Mouse (Mus musculus) neural tube, embryonic 11.5 days (tissue): ENCODE measurements around the gene Rnf144b. TPM values are rescaled to one million over a fixed set of nuclear protein-coding genes. Genes with fewer than 3 reads are reported as not detected.

Source experiments
- ATAC-seq: fragments of 200-750 bp; cut with Nextera tagmentation; 2 replicates; pipeline ENCODE4 v1.8.0; 2017; ENCODE audit warnings: moderate number of reproducible peaks, mild to moderate bottlenecking, moderate TSS enrichment, moderate library complexity; ENCODE audit not compliant: insufficient read depth, low FRiP score, low TSS enrichment
- DNase-seq: peaks from one replicate; pipeline ENCODE4 v3.0.0-alpha.2; 2015; ENCODE audit warnings: low spot score
- H3K27ac ChIP-seq: fragments of 300-500 bp; sonication (generic); 2 replicates; pipeline ENCODE4 v1.5.1; 2014; ENCODE audit warnings: low read depth, mild to moderate bottlenecking, low read length
- H3K27me3 ChIP-seq: fragments of 300-500 bp; sonication (generic); 2 replicates; pipeline ENCODE4 v1.6.1; 2014; ENCODE audit warnings: mild to moderate bottlenecking, low read length, mixed read lengths; ENCODE audit not compliant: control insufficient read depth, insufficient read depth
- H3K36me3 ChIP-seq: fragments of 300-500 bp; sonication (generic); 2 replicates; pipeline ENCODE4 v1.6.1; 2014; ENCODE audit warnings: mild to moderate bottlenecking, low read length, moderate library complexity, mixed read lengths; ENCODE audit not compliant: control insufficient read depth, insufficient read depth
- H3K4me1 ChIP-seq: fragments of 300-500 bp; sonication (generic); 2 replicates; pipeline ENCODE4 v1.6.1; 2014; ENCODE audit warnings: low read length, mixed read lengths; ENCODE audit not compliant: control insufficient read depth, insufficient read depth
- H3K4me2 ChIP-seq: fragments of 300-500 bp; sonication (generic); 2 replicates; pipeline ENCODE4 v1.6.1; 2014; ENCODE audit warnings: low read depth, mild to moderate bottlenecking, moderate library complexity
- H3K4me3 ChIP-seq: fragments of 300-500 bp; sonication (generic); 2 replicates; pipeline ENCODE4 v1.5.1; 2014; ENCODE audit warnings: low read depth, low read length
- H3K9ac ChIP-seq: fragments of 300-500 bp; sonication (generic); 2 replicates; pipeline ENCODE4 v1.6.1; 2014; ENCODE audit warnings: mild to moderate bottlenecking, low read length
- H3K9me3 ChIP-seq: fragments of 300-500 bp; sonication (generic); 2 replicates; pipeline ENCODE4 v1.6.1; 2016; ENCODE audit warnings: low read length; ENCODE audit not compliant: control insufficient read depth
- WGBS: fragments of 180-500 bp; shearing (Covaris S2); extraction: QIAGEN DNeasy Blood & Tissue Kit; methylation state at CpG from one replicate; pipeline ENCODE4 v1.1.7; 2014; 5-methylcytosine and 5-hydroxymethylcytosine counted together
- polyA plus RNA-seq: library from polyadenylated mRNA; unstranded; fragments of >200 nt; fragmentation: Nextera tagmentation; extraction: Ambion mirVana; gene quantifications from 2 replicates; pipeline ENCODE4 v1.2.1, GENCODE M21; 2014

Rnf144b gene
- polyA plus RNA-seq = 2.4 and 3.1 TPM in 2 replicates

- Histone ChIP-seq H3K4me3 (peak within 1 kb of the TSS; percentile 43), H3K4me1 (no peaks in the 10 kb centered on the region), H3K4me2 (peak within 1 kb of the TSS; percentile 90), H3K9ac (peak within 1 kb of the TSS; percentile 44), H3K9me3 (no peaks in the 10 kb centered on the region), H3K27ac (no peak within 1 kb of the TSS), H3K27me3 (peaks cover 6% of the 10 kb centered on the region; the same call in 1 of the 2 replicates), H3K36me3 (no peaks in the 10 kb centered on the region)
- WGBS = 2% methylated on average over 55 of the region's 55 CpGs
- DNase-seq = peak; percentile 59
- no peak for ATAC-seq
Measured at GRCm38 (mm10) chr13:47122537-47123430, at the start of gene Rnf144b. Gene Rnf144b, plus strand, starts transcription at chr13:47122656.

GRCm38 (mm10) chr13:47076156-47076555 lies 46.3 kb upstream of the Rnf144b start:
- 84% methylated on average over 5 of the region's 5 CpGs for WGBS
- ATAC-seq (no peak), DNase-seq (no peak)
- Histone ChIP-seq H3K4me2 (no peak overlapping the region), H3K36me3 (peaks cover 3% of the 10 kb centered on the region; the same call in 1 of the 2 replicates), H3K4me3 (no peak overlapping the region), H3K27ac (no peak overlapping the region), H3K27me3 (no peaks in the 10 kb centered on the region), H3K4me1 (no peaks in the 10 kb centered on the region), H3K9ac (no peak overlapping the region), H3K9me3 (no peaks in the 10 kb centered on the region)

- Histone ChIP-seq H3K27ac (no peak overlapping the region), H3K27me3 (no peaks in the 10 kb centered on the region), H3K9me3 (no peaks in the 10 kb centered on the region), H3K4me2 (no peak overlapping the region), H3K4me1 (no peaks in the 10 kb centered on the region), H3K4me3 (no peak overlapping the region), H3K36me3 (peaks cover 4% of the 10 kb centered on the region; the same call in 1 of the 2 replicates), H3K9ac (no peak overlapping the region)
- ATAC-seq (no peak), DNase-seq (no peak)
Measured at GRCm38 (mm10) chr13:47077367-47077766, 45.1 kb upstream of the Rnf144b start.

GRCm38 (mm10) chr13:47078799-47079198 lies 43.7 kb upstream of the Rnf144b start:
- H3K36me3 ChIP-seq = peaks cover 4% of the 10 kb centered on the region; the same call in 1 of the 2 replicates
- H3K4me2 ChIP-seq = no peak overlapping the region
- no peaks in the 10 kb centered on the region for H3K4me1 ChIP-seq
- no peak overlapping the region for H3K9ac ChIP-seq
- H3K27ac ChIP-seq = no peak overlapping the region
- 75% methylated on average over 5 of the region's 5 CpGs for WGBS
- no peak overlapping the region for H3K4me3 ChIP-seq
- no peak for ATAC-seq
- no peaks in the 10 kb centered on the region for H3K27me3 ChIP-seq
- DNase-seq = no peak
- no peaks in the 10 kb centered on the region for H3K9me3 ChIP-seq

- no peaks in the 10 kb centered on the region for H3K9me3 ChIP-seq
- no peaks in the 10 kb centered on the region for H3K27me3 ChIP-seq
- no peaks in the 10 kb centered on the region for H3K4me1 ChIP-seq
- no peak for ATAC-seq
- H3K36me3 ChIP-seq = peaks cover 4% of the 10 kb centered on the region; the same call in 1 of the 2 replicates
- H3K4me2 ChIP-seq = no peak overlapping the region
- H3K27ac ChIP-seq = no peak overlapping the region
- 90% methylated on average over 4 of the region's 4 CpGs for WGBS
- no peak overlapping the region for H3K9ac ChIP-seq
- H3K4me3 ChIP-seq = no peak overlapping the region
- no peak for DNase-seq
Measured at GRCm38 (mm10) chr13:47080905-47081505, 41.5 kb upstream of the Rnf144b start.

GRCm38 (mm10) chr13:47088433-47088832 lies 34.0 kb upstream of the Rnf144b start:
- no peaks in the 10 kb centered on the region for H3K4me1 ChIP-seq
- H3K27me3 ChIP-seq = no peaks in the 10 kb centered on the region
- H3K9ac ChIP-seq = no peak overlapping the region
- no peak overlapping the region for H3K4me2 ChIP-seq
- ATAC-seq (no peak), DNase-seq (no peak)
- H3K36me3 ChIP-seq = peaks cover 4% of the 10 kb centered on the region; the same call in 1 of the 2 replicates
- no peak overlapping the region for H3K4me3 ChIP-seq
- no peaks in the 10 kb centered on the region for H3K9me3 ChIP-seq
- no peak overlapping the region for H3K27ac ChIP-seq
- WGBS = 100% methylated on average over 1 of the region's 1 CpGs

- no peaks in the 10 kb centered on the region for H3K9me3 ChIP-seq
- peaks cover 4% of the 10 kb centered on the region; the same call in 1 of the 2 replicates for H3K36me3 ChIP-seq
- 92% methylated on average over 2 of the region's 2 CpGs for WGBS
- no peak overlapping the region for H3K4me3 ChIP-seq
- ATAC-seq (no peak), DNase-seq (no peak)
- no peak overlapping the region for H3K4me2 ChIP-seq
- no peaks in the 10 kb centered on the region for H3K4me1 ChIP-seq
- no peak overlapping the region for H3K9ac ChIP-seq
- no peaks in the 10 kb centered on the region for H3K27me3 ChIP-seq
- no peak overlapping the region for H3K27ac ChIP-seq
Measured at GRCm38 (mm10) chr13:47089271-47089670, 33.2 kb upstream of the Rnf144b start.

- Histone ChIP-seq H3K27me3 (no peaks in the 10 kb centered on the region), H3K4me3 (no peak overlapping the region), H3K9ac (no peak overlapping the region), H3K36me3 (peaks cover 12% of the 10 kb centered on the region), H3K4me2 (no peak overlapping the region), H3K4me1 (no peaks in the 10 kb centered on the region), H3K9me3 (no peaks in the 10 kb centered on the region), H3K27ac (no peak overlapping the region)
- ATAC-seq (no peak), DNase-seq (no peak)
- WGBS = 95% methylated on average over 2 of the region's 2 CpGs
Measured at GRCm38 (mm10) chr13:47093791-47094190, 28.7 kb upstream of the Rnf144b start.
